In the genomic region with DNA sequence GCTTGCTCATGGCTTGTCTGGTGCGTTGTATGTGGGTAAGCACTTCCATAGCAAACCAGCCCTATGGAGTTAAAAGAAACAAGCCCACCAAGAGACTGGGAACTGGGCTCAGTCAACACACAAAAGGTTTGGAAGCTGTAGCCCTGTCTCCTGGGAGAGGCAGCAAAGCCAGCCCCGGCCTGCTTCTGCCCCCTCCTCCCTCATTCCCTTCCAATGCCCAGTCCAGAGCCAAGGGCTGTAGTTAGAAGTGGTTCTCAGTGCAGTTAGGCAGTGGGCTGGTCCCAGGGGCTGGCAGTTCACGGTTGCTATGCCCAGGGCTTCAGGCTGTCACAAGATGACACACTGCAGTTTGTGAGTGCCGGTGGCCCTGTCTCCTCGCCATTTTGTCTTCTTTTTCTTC, we compare ENCODE assay signal across 23 mouse cellular contexts. TPM values are rescaled to one million over a fixed set of nuclear protein-coding genes. Genes with fewer than 3 reads are reported as not detected.
A peak's percentile ranks its signal among the peaks of the same experiment; 100 is the strongest.
DNase-seq lines count a peak whose midpoint lies in the region; ATAC-seq lines count a peak whose summit lies in the region.
"Had no signal": no experiment of that assay in that cellular context is flagged by ENCODE, and none has a peak within 500 bp of the region (broad histone marks: within the 10 kb centered on the region; RNA-seq: fewer than 3 reads in every experiment).

No protein-coding gene starts in this region.

- no peak overlapping the region for H3K9ac ChIP-seq in hindbrain, embryonic 14.5 days
- H3K9ac ChIP-seq in hindbrain, embryonic 11.5 days (ENCODE audit: low read depth, low read length), result no peak overlapping the region
- no peak overlapping the region for H3K9ac ChIP-seq in neural tube, embryonic 15.5 days (replicated peaks)
- H3K9ac ChIP-seq: embryonic facial prominence, embryonic 15.5 days; limb, embryonic 15.5 days; liver, embryonic 14.5 days; lung, embryonic 14.5 days had no signal

- no peaks in the 10 kb centered on the region for H3K9me3 ChIP-seq in hindbrain, embryonic 14.5 days (ENCODE audit: control insufficient read depth, low read length)
- H3K9me3 ChIP-seq in hindbrain, embryonic 11.5 days (ENCODE audit: control insufficient read depth, low read length), result no peaks in the 10 kb centered on the region
- no peaks in the 10 kb centered on the region for H3K9me3 ChIP-seq in neural tube, embryonic 15.5 days (replicated peaks)
- H3K9me3 ChIP-seq: embryonic facial prominence, embryonic 15.5 days; limb, embryonic 15.5 days; megakaryocyte, embryonic 14.5 days had no signal

- no peaks in the 10 kb centered on the region for H3K27me3 ChIP-seq in hindbrain, embryonic 14.5 days (ENCODE audit: control insufficient read depth, insufficient read depth, low read length)
- H3K27me3 ChIP-seq in hindbrain, embryonic 11.5 days (ENCODE audit: control insufficient read depth, insufficient read depth, low read length), result no peaks in the 10 kb centered on the region
- H3K27me3 ChIP-seq in neural tube, embryonic 15.5 days (replicated peaks), result no peaks in the 10 kb centered on the region
- H3K27me3 ChIP-seq: embryonic facial prominence, embryonic 15.5 days; limb, embryonic 15.5 days had no signal

- peak; percentile 41 to 64 for DNase-seq in cerebellum, postnatal 10 days
- no peak for DNase-seq in cerebellum, adult 11 months
- DNase-seq in hindbrain, embryonic 14.5 days (ENCODE audit: low spot score), result no peak
- no peak for DNase-seq in hindbrain, embryonic 11.5 days (ENCODE audit: low spot score)
- DNase-seq in layer of hippocampus, adult 9-11 months, result peak; percentile 40
- DNase-seq in layer of hippocampus, adult 9-10 months (ENCODE audit: low spot score), result no peak
- DNase-seq in neural tube, embryonic 10.5 days (ENCODE audit: extremely low spot score, low spot score), result no peak
- DNase-seq: gastrocnemius, postnatal 14 days; heart, adult 11 months; kidney, adult 9 months; kidney, postnatal 14 days; lung, embryonic 14.5 days; right cerebral cortex, adult 18-20 months; thymus, adult 18-20 months; thymus, postnatal 36 days had no signal

- H3K36me3 ChIP-seq in hindbrain, embryonic 14.5 days (replicated peaks; ENCODE audit: control insufficient read depth, insufficient read depth), result peaks cover 57% of the 10 kb centered on the region
- no peaks in the 10 kb centered on the region for H3K36me3 ChIP-seq in hindbrain, embryonic 11.5 days (ENCODE audit: control insufficient read depth, insufficient read depth, low read length)
- peaks cover 38% of the 10 kb centered on the region for H3K36me3 ChIP-seq in neural tube, embryonic 15.5 days

- H3K4me3 ChIP-seq in hindbrain, embryonic 14.5 days (replicated peaks; ENCODE audit: low read length), result no peak overlapping the region
- no peak overlapping the region for H3K4me3 ChIP-seq in hindbrain, embryonic 11.5 days (ENCODE audit: low read depth, low read length)
- H3K4me3 ChIP-seq in neural tube, embryonic 15.5 days (replicated peaks), result no peak overlapping the region
- H3K4me3 ChIP-seq: embryonic facial prominence, embryonic 15.5 days; limb, embryonic 15.5 days; megakaryocyte, embryonic 14.5 days had no signal

- WGBS in hindbrain, embryonic 14.5 days, result 53% methylated on average over 5 of the region's 5 CpGs
- 78% methylated on average over 5 of the region's 5 CpGs for WGBS in hindbrain, embryonic 11.5 days
- 60% methylated on average over 5 of the region's 5 CpGs for WGBS in neural tube, embryonic 15.5 days

- no peak overlapping the region for H3K4me2 ChIP-seq in hindbrain, embryonic 14.5 days (replicated peaks)
- H3K4me2 ChIP-seq in hindbrain, embryonic 11.5 days (replicated peaks; ENCODE audit: low read depth, low read length), result no peak overlapping the region
- H3K4me2 ChIP-seq in neural tube, embryonic 15.5 days, result no peak overlapping the region
- H3K4me2 ChIP-seq: embryonic facial prominence, embryonic 15.5 days; heart, embryonic 11.5 days; limb, embryonic 15.5 days; lung, embryonic 14.5 days had no signal

- H3K27ac ChIP-seq in hindbrain, embryonic 14.5 days, result no peak overlapping the region
- no peak overlapping the region for H3K27ac ChIP-seq in hindbrain, embryonic 11.5 days (ENCODE audit: low read depth, low read length)
- H3K27ac ChIP-seq in neural tube, embryonic 15.5 days (replicated peaks), result peak overlapping the region; percentile 78
- H3K27ac ChIP-seq: embryonic facial prominence, embryonic 15.5 days; liver, embryonic 14.5 days had no signal

- ATAC-seq in hindbrain, embryonic 14.5 days (ENCODE audit: low FRiP score), result peak; percentile 54; the same call in 1 of the 2 replicates
- ATAC-seq in hindbrain, embryonic 11.5 days (ENCODE audit: low FRiP score), result no peak
- ATAC-seq in neural tube, embryonic 15.5 days (ENCODE audit: low FRiP score), result peak; percentile 71
- ATAC-seq: activated CD4-positive, CD25-positive, alpha-beta regulatory T cell, adult 4 months; intestine, embryonic 16.5 days had no signal

- H3K4me1 ChIP-seq in hindbrain, embryonic 14.5 days (replicated peaks; ENCODE audit: control insufficient read depth, insufficient read depth, low read length), result no peaks in the 10 kb centered on the region
- no peaks in the 10 kb centered on the region for H3K4me1 ChIP-seq in hindbrain, embryonic 11.5 days (replicated peaks; ENCODE audit: control insufficient read depth, insufficient read depth, low read length)
- peaks cover 10% of the 10 kb centered on the region; the same call in 1 of the 2 replicates for H3K4me1 ChIP-seq in neural tube, embryonic 15.5 days
- H3K4me1 ChIP-seq: embryonic facial prominence, embryonic 15.5 days had no signal

RNA-seq across cellular contexts. Expression of a gene that starts 29.7 kb away (rescaled TPM):
- 0.76 and 1.1 TPM in 2 replicates for polyA plus RNA-seq in hindbrain, embryonic 14.5 days (2014; fragmentation: Nextera tagmentation; extraction: Ambion mirVana)
- polyA plus RNA-seq in hindbrain, embryonic 11.5 days (2014; fragmentation: Nextera tagmentation; extraction: Ambion mirVana), result 0.15 and 0.36 TPM in 2 replicates
- 0.60 and 0.64 TPM in 2 replicates for polyA plus RNA-seq in neural tube, embryonic 15.5 days (2015; fragmentation: Nextera tagmentation; extraction: Ambion mirVana)

RNA-seq across cellular contexts. Expression of a gene that starts 49.1 kb away (rescaled TPM):
- polyA plus RNA-seq in hindbrain, embryonic 14.5 days (2014; fragmentation: Nextera tagmentation; extraction: Ambion mirVana), result 55.3 and 62.9 TPM in 2 replicates
- 20.7 and 22.9 TPM in 2 replicates for polyA plus RNA-seq in hindbrain, embryonic 11.5 days (2014; fragmentation: Nextera tagmentation; extraction: Ambion mirVana)
- 42.0 and 50.9 TPM in 2 replicates for polyA plus RNA-seq in neural tube, embryonic 15.5 days (2015; fragmentation: Nextera tagmentation; extraction: Ambion mirVana)
- polyA plus RNA-seq: activated CD4-positive, CD25-positive, alpha-beta regulatory T cell, adult 4 months had no signal

Comparison
In these comparisons a context has a peak if more than half of its experiments do, and no peak if none do; other contexts are left out.
1. DNase-seq: peak in cerebellum, postnatal 10 days (2 of 2) and layer of hippocampus, adult 9-11 months (single experiment); none in cerebellum, adult 11 months (single experiment), hindbrain, embryonic 14.5 days (single experiment), hindbrain, embryonic 11.5 days (single experiment), layer of hippocampus, adult 9-10 months (single experiment) and neural tube, embryonic 10.5 days (single experiment).